Mouse (Mus musculus): Measurements from ENCODE around the gene Vps54. TPM values are rescaled to one million over a fixed set of nuclear protein-coding genes. Genes with fewer than 3 reads are reported as not detected.
"Not testable (repeated sequence)": the region's sequence is repeated elsewhere in the genome, so short reads cannot be mapped to it uniquely, and the experiment has no call there.

The Vps54 gene
- polyA plus RNA-seq, 1 experiment = 98.5 TPM

DNA sequence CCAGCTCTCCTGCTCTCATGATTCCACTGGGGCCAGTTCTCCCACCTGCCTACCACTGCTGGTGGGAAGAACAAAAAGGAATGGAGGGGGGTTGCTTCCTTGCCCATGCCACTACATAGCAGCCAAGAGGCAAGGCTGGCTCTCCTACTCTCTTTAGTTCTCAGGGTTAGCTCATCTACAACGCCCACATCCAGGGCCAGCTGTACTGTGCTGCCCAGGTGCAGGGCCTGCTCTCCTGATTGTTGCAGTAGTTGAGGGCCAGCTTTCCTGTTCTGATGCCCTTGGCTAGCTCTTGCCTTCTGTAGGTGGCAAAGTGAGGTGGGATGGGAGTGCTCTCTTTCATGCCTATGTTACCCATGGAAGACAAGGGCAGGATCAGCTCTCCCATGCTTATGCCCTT is 8.9 kb downstream of the Vps54 start:
- Histone ChIP-seq H3K9me3 (replicated peaks; ENCODE audit: control insufficient read depth, insufficient read depth, low read length, poor library complexity, severe bottlenecking) (no peaks in the 10 kb centered on the region), H3K27ac (ENCODE audit: insufficient read depth, low read length) (no peak overlapping the region), H3K27me3 (ENCODE audit: control insufficient read depth, insufficient read depth, low read length, poor library complexity, severe bottlenecking) (no peaks in the 10 kb centered on the region), H3K4me1 (ENCODE audit: control insufficient read depth, insufficient read depth, low read length) (peaks cover 2% of the 10 kb centered on the region), H3K4me3 (ENCODE audit: low read depth, low read length) (no peak overlapping the region), H3K36me3 (ENCODE audit: control insufficient read depth, insufficient read depth, low read length, poor library complexity, severe bottlenecking) (no peaks in the 10 kb centered on the region), H3K9ac (ENCODE audit: low read depth, poor library complexity, severe bottlenecking) (no peak overlapping the region)
- TF ChIP-seq POLR2A (IDR thresholded peaks at IDR 0.05; ENCODE audit: insufficient read depth, low read length) (no peak), EP300 (IDR thresholded peaks at IDR 0.05; ENCODE audit: insufficient read depth, low read depth, low read length) (no peak), CTCF (IDR thresholded peaks at IDR 0.05; ENCODE audit: low read depth, low read length) (no peak)

DNA sequence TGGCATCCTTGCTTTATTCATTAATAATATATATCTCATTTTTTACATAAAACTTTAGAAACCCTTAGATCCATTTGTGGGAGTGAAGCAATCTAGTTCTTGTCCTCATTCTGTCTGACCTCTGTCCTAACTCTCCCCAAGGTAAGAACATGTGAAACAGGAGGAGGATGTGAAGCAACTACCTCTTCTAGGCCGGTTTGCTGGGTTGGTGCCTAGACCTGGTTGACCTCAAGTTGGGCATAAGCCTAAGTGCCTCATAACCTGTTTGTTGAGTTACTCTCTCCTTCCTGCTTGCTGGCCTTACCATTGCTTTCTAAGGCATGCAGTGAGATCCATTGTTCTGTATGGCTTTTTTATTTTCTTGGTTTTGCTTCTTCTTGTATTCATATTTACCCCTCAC is 11.3 kb downstream of the Vps54 start:
- Histone ChIP-seq H3K27me3 (ENCODE audit: control insufficient read depth, insufficient read depth, low read length, poor library complexity, severe bottlenecking) (no peaks in the 10 kb centered on the region), H3K9ac (ENCODE audit: low read depth, poor library complexity, severe bottlenecking) (no peak overlapping the region), H3K4me3 (ENCODE audit: low read depth, low read length) (no peak overlapping the region), H3K9me3 (replicated peaks; ENCODE audit: control insufficient read depth, insufficient read depth, low read length, poor library complexity, severe bottlenecking) (0 out of 2 replicates have a peak, but pooled peaks cover 7% of the 10 kb centered on the region), H3K27ac (ENCODE audit: insufficient read depth, low read length) (no peak overlapping the region; the same call in 1 of the 2 replicates), H3K4me1 (ENCODE audit: control insufficient read depth, insufficient read depth, low read length) (peaks cover 2% of the 10 kb centered on the region), H3K36me3 (ENCODE audit: control insufficient read depth, insufficient read depth, low read length, poor library complexity, severe bottlenecking) (no peaks in the 10 kb centered on the region)
- TF ChIP-seq CTCF (IDR thresholded peaks at IDR 0.05; ENCODE audit: low read depth, low read length) = no peak
- no peak for TF ChIP-seq EP300 (IDR thresholded peaks at IDR 0.05; ENCODE audit: insufficient read depth, low read depth, low read length)
- no peak for TF ChIP-seq POLR2A (IDR thresholded peaks at IDR 0.05; ENCODE audit: insufficient read depth, low read length)

DNA sequence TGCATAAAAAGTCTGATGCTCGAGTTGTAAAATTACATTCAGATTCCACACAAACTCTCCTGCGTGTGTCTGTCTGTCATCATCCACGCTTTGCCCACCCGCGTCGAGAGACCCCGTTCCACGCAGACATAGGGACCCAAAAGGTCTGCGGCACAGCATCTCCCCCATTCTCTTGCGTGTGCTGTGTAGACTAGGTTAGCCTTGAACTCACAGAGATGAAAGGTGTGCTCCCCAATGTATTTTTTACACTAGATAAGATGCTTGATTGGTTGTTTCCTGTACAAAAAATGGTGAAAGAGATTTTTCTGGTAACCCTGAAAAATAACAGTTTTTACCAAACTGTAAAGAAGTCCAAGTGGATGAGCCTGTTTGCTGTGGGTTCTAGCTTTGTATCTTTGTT is 19.5 kb downstream of the Vps54 start:
- not testable (repeated sequence) for H3K27me3 ChIP-seq (ENCODE audit: control insufficient read depth, insufficient read depth, low read length, poor library complexity, severe bottlenecking); H3K9me3 ChIP-seq (replicated peaks; ENCODE audit: control insufficient read depth, insufficient read depth, low read length, poor library complexity, severe bottlenecking); H3K4me3 ChIP-seq (ENCODE audit: low read depth, low read length); H3K36me3 ChIP-seq (ENCODE audit: control insufficient read depth, insufficient read depth, low read length, poor library complexity, severe bottlenecking); H3K4me1 ChIP-seq (ENCODE audit: control insufficient read depth, insufficient read depth, low read length)
- Histone ChIP-seq H3K27ac (ENCODE audit: insufficient read depth, low read length) (peak overlapping the region; percentile 90), H3K9ac (ENCODE audit: low read depth, poor library complexity, severe bottlenecking) (peak overlapping the region; percentile 57; the same call in 1 of the 2 replicates)

DNA sequence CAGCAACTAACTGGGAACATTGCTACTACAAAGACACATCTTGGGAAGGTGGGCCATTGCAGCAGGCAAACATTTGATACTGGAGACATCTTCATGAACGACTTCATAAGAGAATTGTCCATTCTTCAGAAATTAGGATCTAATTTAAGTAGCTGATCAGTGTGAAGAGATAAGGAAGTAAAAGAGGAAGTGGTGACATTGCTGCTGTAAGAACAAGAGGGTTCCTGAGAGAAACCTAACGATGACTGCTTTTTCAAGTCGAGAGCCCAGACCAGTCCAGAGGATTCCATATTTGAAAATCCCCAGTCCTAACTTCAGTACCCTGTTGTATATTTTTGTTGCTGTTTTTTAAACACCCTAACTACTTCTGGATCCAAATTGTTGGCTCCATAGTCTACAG is 26.3 kb downstream of the Vps54 start:
- no peaks in the 10 kb centered on the region for H3K9me3 ChIP-seq (replicated peaks; ENCODE audit: control insufficient read depth, insufficient read depth, low read length, poor library complexity, severe bottlenecking)
- no peak overlapping the region for H3K9ac ChIP-seq (ENCODE audit: low read depth, poor library complexity, severe bottlenecking)
- no peak overlapping the region for H3K4me3 ChIP-seq (ENCODE audit: low read depth, low read length)
- no peaks in the 10 kb centered on the region for H3K27me3 ChIP-seq (ENCODE audit: control insufficient read depth, insufficient read depth, low read length, poor library complexity, severe bottlenecking)
- H3K36me3 ChIP-seq (ENCODE audit: control insufficient read depth, insufficient read depth, low read length, poor library complexity, severe bottlenecking) = peaks cover 32% of the 10 kb centered on the region
- H3K4me1 ChIP-seq (ENCODE audit: control insufficient read depth, insufficient read depth, low read length) = no peaks in the 10 kb centered on the region
- no peak overlapping the region for H3K27ac ChIP-seq (ENCODE audit: insufficient read depth, low read length)
- TF ChIP-seq POLR2A (IDR thresholded peaks at IDR 0.05; ENCODE audit: insufficient read depth, low read length) (no peak), EP300 (IDR thresholded peaks at IDR 0.05; ENCODE audit: insufficient read depth, low read depth, low read length) (no peak), CTCF (IDR thresholded peaks at IDR 0.05; ENCODE audit: low read depth, low read length) (no peak)

DNA sequence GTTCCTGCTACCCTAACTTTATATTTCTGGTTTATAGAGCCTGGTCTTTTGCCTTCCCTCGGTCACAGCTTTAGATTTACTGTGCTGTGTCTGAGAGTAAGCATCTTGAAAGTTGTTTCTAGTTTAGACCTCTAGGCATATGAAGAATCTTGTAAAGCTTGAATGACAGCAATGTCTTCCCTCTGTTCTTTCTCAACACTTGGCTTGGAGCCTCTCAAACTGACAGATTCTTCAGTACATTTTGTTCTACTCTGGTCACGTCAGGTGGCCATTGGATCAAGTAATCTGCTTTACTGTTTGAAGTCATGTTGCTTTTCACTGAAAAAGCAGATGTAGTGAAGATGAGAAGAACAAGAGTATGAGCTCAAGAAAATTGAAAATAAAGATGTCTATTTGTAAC is 37.1 kb downstream of the Vps54 start:
- Histone ChIP-seq H3K36me3 (ENCODE audit: control insufficient read depth, insufficient read depth, low read length, poor library complexity, severe bottlenecking) (peaks cover 13% of the 10 kb centered on the region), H3K27me3 (ENCODE audit: control insufficient read depth, insufficient read depth, low read length, poor library complexity, severe bottlenecking) (no peaks in the 10 kb centered on the region), H3K27ac (ENCODE audit: insufficient read depth, low read length) (no peak overlapping the region), H3K9ac (ENCODE audit: low read depth, poor library complexity, severe bottlenecking) (no peak overlapping the region), H3K9me3 (replicated peaks; ENCODE audit: control insufficient read depth, insufficient read depth, low read length, poor library complexity, severe bottlenecking) (no peaks in the 10 kb centered on the region), H3K4me3 (ENCODE audit: low read depth, low read length) (no peak overlapping the region), H3K4me1 (ENCODE audit: control insufficient read depth, insufficient read depth, low read length) (no peaks in the 10 kb centered on the region)
- TF ChIP-seq CTCF (IDR thresholded peaks at IDR 0.05; ENCODE audit: low read depth, low read length) (no peak), POLR2A (IDR thresholded peaks at IDR 0.05; ENCODE audit: insufficient read depth, low read length) (no peak), EP300 (IDR thresholded peaks at IDR 0.05; ENCODE audit: insufficient read depth, low read depth, low read length) (no peak)

DNA sequence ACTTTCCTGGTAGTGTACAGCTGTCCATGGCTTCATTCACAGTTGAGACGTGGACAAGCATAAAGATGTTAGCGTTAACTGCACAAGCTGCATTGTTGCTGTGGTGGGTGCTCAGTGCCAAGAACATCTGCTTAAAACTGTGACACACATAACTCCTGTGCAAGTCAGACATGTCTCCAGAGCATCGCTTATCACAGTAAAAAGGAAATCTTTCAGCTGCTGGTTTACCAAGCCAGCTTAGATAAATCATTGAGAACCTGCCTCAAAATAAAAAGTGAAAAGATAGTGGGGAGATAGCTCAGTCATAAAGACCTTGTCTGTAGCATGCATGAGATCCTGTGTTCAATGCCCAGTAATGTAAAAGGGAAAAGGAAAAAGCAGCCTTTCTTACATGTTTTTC is 47.3 kb downstream of the Vps54 start:
- H3K27me3 ChIP-seq (ENCODE audit: control insufficient read depth, insufficient read depth, low read length, poor library complexity, severe bottlenecking) = no peaks in the 10 kb centered on the region
- peaks cover 6% of the 10 kb centered on the region; the same call in 1 of the 2 replicates for H3K36me3 ChIP-seq (ENCODE audit: control insufficient read depth, insufficient read depth, low read length, poor library complexity, severe bottlenecking)
- no peaks in the 10 kb centered on the region for H3K9me3 ChIP-seq (replicated peaks; ENCODE audit: control insufficient read depth, insufficient read depth, low read length, poor library complexity, severe bottlenecking)
- H3K4me1 ChIP-seq (ENCODE audit: control insufficient read depth, insufficient read depth, low read length) = no peaks in the 10 kb centered on the region
- no peak overlapping the region for H3K4me3 ChIP-seq (ENCODE audit: low read depth, low read length)
- no peak overlapping the region for H3K9ac ChIP-seq (ENCODE audit: low read depth, poor library complexity, severe bottlenecking)
- H3K27ac ChIP-seq (ENCODE audit: insufficient read depth, low read length) = no peak overlapping the region
- no peak for TF ChIP-seq POLR2A (IDR thresholded peaks at IDR 0.05; ENCODE audit: insufficient read depth, low read length)
- no peak for TF ChIP-seq CTCF (IDR thresholded peaks at IDR 0.05; ENCODE audit: low read depth, low read length)
- TF ChIP-seq EP300 (IDR thresholded peaks at IDR 0.05; ENCODE audit: insufficient read depth, low read depth, low read length) = no peak

DNA sequence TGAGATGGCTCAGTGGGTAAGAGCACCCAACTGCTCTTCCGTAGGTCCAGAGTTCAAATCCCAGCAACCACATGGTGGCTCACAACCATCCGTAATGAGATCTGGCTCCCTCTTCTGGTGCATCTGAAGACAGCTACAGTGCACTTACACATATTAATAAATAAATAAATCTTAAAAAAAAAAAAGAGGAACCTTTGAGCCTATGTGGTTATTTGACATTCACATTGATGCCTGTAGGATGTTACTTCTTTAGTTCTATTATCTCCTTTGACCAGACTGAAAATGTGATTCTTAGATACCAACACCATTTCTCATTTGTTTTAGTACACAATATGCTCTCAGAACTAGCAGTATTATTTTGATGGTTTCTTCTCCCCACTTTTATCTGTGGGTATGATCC is 49.1 kb downstream of the Vps54 start:
- not testable (repeated sequence) for H3K36me3 ChIP-seq (ENCODE audit: control insufficient read depth, insufficient read depth, low read length, poor library complexity, severe bottlenecking); H3K27me3 ChIP-seq (ENCODE audit: control insufficient read depth, insufficient read depth, low read length, poor library complexity, severe bottlenecking); H3K27ac ChIP-seq (ENCODE audit: insufficient read depth, low read length); H3K4me3 ChIP-seq (ENCODE audit: low read depth, low read length); H3K9ac ChIP-seq (ENCODE audit: low read depth, poor library complexity, severe bottlenecking); H3K4me1 ChIP-seq (ENCODE audit: control insufficient read depth, insufficient read depth, low read length); H3K9me3 ChIP-seq (replicated peaks; ENCODE audit: control insufficient read depth, insufficient read depth, low read length, poor library complexity, severe bottlenecking)
